Mouse (Mus musculus) C2C12 (cell line): Measurements from ENCODE around the gene Olfr520. TPM values are rescaled to one million over a fixed set of nuclear protein-coding genes. Genes with fewer than 3 reads are reported as not detected.
"Not testable (repeated sequence)": the region's sequence is repeated elsewhere in the genome, so short reads cannot be mapped to it uniquely, and the experiment has no call there.

Source experiments
- H3K27me3 ChIP-seq: one replicate; pipeline ENCODE4 v1.6.1; 2011; ENCODE audit not compliant: control insufficient read depth, insufficient read depth, insufficient read length
- H3K36me3 ChIP-seq: one replicate; pipeline ENCODE4 v1.6.1; 2011; ENCODE audit not compliant: control insufficient read depth, insufficient read depth
- H3K4me3 ChIP-seq: one replicate; pipeline ENCODE4 v1.5.1; 2011; ENCODE audit warnings: mild to moderate bottlenecking, control low read depth; ENCODE audit not compliant: poor library complexity, insufficient read depth, severe bottlenecking
- H3K79me2 ChIP-seq: one replicate; pipeline ENCODE4 v1.6.1; 2011; ENCODE audit not compliant: control insufficient read depth, insufficient read depth
- H3K79me3 ChIP-seq: one replicate; pipeline ENCODE4 v1.6.1; 2011; ENCODE audit warnings: low read depth, control low read depth
- H3ac ChIP-seq: one replicate; pipeline ENCODE3; 2011; ENCODE audit warnings: low read depth; ENCODE audit not compliant: control insufficient read depth, insufficient read length
- CEBPB ChIP-seq: IDR thresholded peaks from one replicate; pipeline ENCODE4 v1.6.1; 2011; ENCODE audit warnings: low read depth, mild to moderate bottlenecking, control low read depth, moderate library complexity
- CTCF ChIP-seq: IDR thresholded peaks from one replicate; pipeline ENCODE4 v1.5.1; 2011; ENCODE audit not compliant: control insufficient read depth, insufficient read depth, insufficient read length
- FOSL1 ChIP-seq: IDR thresholded peaks from one replicate; pipeline ENCODE4 v1.8.0; 2011; ENCODE audit warnings: mild to moderate bottlenecking, low read length; ENCODE audit not compliant: poor library complexity, insufficient read depth, severe bottlenecking
- MAX ChIP-seq: IDR thresholded peaks from one replicate; pipeline ENCODE4 v1.6.1; 2011; ENCODE audit warnings: mild to moderate bottlenecking, control low read depth
- MYOD1 ChIP-seq: IDR thresholded peaks from one replicate; pipeline ENCODE4 v1.6.1; 2011; ENCODE audit warnings: low read depth; ENCODE audit not compliant: control insufficient read depth, insufficient read length
- MYOG ChIP-seq: IDR thresholded peaks from one replicate; pipeline ENCODE4 v1.6.1; 2011; ENCODE audit not compliant: control insufficient read depth, insufficient read length; ENCODE audit errors: extremely low read depth
- USF1 ChIP-seq: IDR thresholded peaks from one replicate; pipeline ENCODE4 v1.6.1; 2011; ENCODE audit warnings: low read depth, mild to moderate bottlenecking, control low read depth, moderate library complexity
- polyA plus RNA-seq: library from polyadenylated mRNA; unstranded; fragments of >200 nt; fragmentation: generic; extraction: Trizol; gene quantifications from one replicate; pipeline ENCODE4 v1.2.1, GENCODE M21; 2012; ENCODE audit warnings: missing spikeins

Gene Olfr520
- polyA plus RNA-seq, 1 experiment, result not detected

DNA sequence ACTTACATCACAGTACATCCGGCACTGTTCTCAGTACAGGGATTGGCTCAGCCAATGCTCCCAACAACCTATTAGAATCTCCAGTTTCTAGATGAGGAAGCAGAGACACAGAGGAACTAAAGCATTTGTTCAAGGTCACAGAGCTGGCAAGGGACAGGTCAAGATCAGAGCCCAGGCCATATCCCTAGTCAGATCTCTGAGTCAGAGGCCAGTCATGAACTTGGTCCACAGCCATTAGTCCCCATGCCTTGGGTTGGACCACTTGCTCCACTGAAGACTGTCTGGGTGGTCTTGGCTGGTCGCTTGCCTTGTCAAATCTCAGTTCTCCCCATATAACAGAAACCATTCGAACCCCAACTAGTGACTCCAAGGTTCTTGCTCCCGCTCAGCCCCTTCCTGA, 17.6 kb upstream of the Olfr520 start:
- H3K4me3 ChIP-seq, result no peak overlapping the region
- no peaks in the 10 kb centered on the region for H3K79me3 ChIP-seq
- peaks cover 22% of the 10 kb centered on the region for H3K27me3 ChIP-seq
- no peaks in the 10 kb centered on the region for H3K36me3 ChIP-seq
- no peaks in the 10 kb centered on the region for H3K79me2 ChIP-seq
- TF ChIP-seq CEBPB (no peak), CTCF (no peak), MYOD1 (no peak), MAX (no peak), FOSL1 (no peak), USF1 (no peak), MYOG (no peak)
- H3ac ChIP-seq, result no peak overlapping the region

DNA sequence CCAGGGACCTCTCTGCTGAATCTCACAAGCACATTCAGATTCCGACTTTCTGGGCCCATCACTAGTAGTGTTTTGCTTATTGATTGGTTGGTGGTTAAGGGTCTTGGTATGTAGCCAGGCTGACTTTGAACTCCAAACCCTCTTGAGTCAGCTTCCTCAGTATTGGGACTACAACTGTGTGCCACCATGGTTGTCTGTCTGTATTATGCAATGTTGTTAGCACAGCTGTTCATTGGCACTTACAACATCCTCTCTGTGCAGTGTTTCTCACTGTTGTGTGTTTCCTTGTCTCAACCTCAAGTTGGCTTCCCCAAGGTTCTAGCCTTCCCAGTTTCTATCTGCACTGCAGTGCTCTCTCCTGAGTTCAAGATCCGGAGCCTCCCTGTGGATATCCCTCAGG, 13.5 kb upstream of the Olfr520 start:
- Histone ChIP-seq H3K36me3 (no peaks in the 10 kb centered on the region), H3K79me2 (no peaks in the 10 kb centered on the region), H3K27me3 (peaks cover 13% of the 10 kb centered on the region), H3K4me3 (no peak overlapping the region), H3K79me3 (no peaks in the 10 kb centered on the region), H3ac (no peak overlapping the region)
- no peak for TF ChIP-seq MAX
- no peak for TF ChIP-seq USF1
- TF ChIP-seq MYOG, result no peak
- no peak for TF ChIP-seq MYOD1

DNA sequence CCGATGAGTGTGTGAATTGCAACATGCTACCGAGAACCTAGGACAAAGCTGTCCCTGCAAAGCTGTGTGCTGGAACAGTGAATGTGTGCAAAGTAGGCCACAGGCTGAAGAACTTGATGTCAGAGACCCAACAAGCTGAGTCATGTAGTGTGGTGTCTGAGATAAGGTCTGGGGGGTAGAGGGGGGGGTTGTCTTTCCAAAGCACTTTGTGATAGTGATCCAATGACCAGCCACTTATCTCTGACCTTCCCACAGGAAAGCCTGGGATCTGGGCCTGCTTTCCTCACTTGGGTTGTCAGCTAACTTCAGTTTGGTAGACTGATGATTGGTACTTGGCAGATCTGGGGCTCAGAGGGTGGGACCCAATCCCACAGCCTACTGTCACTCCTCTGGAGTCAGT, 4.5 kb downstream of the Olfr520 start:
- Histone ChIP-seq H3K27me3 (peaks cover 10% of the 10 kb centered on the region), H3K79me2 (no peaks in the 10 kb centered on the region), H3K79me3 (no peaks in the 10 kb centered on the region), H3ac (no peak overlapping the region), H3K4me3 (no peak overlapping the region), H3K36me3 (no peaks in the 10 kb centered on the region)
- TF ChIP-seq MAX, result no peak
- TF ChIP-seq CTCF, result no peak
- no peak for TF ChIP-seq FOSL1
- no peak for TF ChIP-seq MYOG
- no peak for TF ChIP-seq MYOD1
- no peak for TF ChIP-seq USF1
- TF ChIP-seq CEBPB, result no peak

DNA sequence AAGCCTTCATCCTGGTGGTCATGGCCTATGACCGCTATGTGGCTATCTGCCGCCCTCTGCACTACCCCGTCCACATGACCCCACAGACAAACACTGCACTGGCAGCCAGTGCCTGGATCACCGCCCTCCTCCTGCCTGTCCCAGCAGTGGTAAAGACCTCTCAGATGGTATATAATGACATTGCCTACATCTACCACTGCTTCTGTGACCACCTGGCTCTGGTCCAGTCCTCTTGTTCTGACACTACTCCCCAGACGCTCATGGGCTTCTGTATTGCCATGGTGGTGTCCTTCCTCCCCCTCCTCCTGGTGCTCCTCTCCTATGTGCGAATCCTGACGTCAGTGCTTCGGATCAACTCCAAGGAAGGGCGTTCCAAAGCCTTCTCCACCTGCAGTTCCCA, 5.4 kb downstream of the Olfr520 start:
- not testable (repeated sequence) for H3K79me3 ChIP-seq, H3K36me3 ChIP-seq, H3K4me3 ChIP-seq, H3K79me2 ChIP-seq, H3ac ChIP-seq
- H3K27me3 ChIP-seq, result peaks cover 10% of the 10 kb centered on the region

DNA sequence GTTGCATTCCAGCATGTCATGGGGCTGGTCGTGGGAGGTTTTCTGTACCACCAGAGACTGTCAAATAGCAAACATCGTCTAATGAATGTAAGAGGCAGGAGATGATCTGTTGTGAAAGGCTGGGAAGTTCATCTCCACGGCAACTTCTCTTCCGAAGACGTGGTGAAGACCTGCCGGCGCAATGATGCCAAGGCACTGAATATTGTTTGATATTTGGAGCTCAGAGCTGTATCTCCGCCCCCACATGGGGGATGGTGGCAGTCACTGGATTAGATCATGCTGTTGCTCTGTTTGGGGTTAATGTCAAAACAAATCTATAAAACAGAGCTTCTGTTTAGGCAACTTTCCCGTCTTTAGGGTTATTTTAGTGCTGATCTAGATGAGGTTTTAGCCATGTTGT, 9.2 kb downstream of the Olfr520 start:
- no peaks in the 10 kb centered on the region for H3K79me2 ChIP-seq
- H3K36me3 ChIP-seq, result no peaks in the 10 kb centered on the region
- H3K4me3 ChIP-seq, result no peak overlapping the region
- H3K27me3 ChIP-seq, result peaks cover 13% of the 10 kb centered on the region
- H3K79me3 ChIP-seq, result no peaks in the 10 kb centered on the region
- no peak for TF ChIP-seq MYOD1
- no peak for TF ChIP-seq FOSL1
- TF ChIP-seq CTCF, result no peak
- TF ChIP-seq CEBPB, result no peak
- no peak for TF ChIP-seq MAX
- TF ChIP-seq MYOG, result no peak
- TF ChIP-seq USF1, result no peak
- no peak overlapping the region for H3ac ChIP-seq

DNA sequence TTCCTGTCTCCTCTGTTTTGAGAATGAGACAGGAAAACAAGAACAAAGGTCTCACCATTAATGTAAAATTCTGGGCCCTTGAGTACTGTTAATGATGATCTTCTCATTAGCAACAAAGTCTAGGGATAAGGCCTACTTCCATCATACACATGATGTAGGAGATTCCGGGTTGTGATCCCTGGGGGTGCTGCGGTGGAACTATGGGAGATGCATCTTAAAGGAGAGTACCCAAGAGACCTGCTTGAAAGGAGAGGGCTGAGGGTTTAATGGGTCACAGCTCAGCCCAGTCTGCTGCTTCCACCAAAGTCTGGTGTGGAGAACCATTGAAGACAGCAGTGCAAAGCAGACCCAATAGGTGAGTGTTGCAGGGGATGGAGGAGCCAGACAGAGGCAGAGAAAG, 33.1 kb downstream of the Olfr520 start, which contains the start of gene Olfr521:
Olfr521 (plus strand) TSS at position 301 of the 400 bp plus-strand sequence.
- Histone ChIP-seq H3K79me3 (no peaks in the 10 kb centered on the region), H3K27me3 (peaks cover 3% of the 10 kb centered on the region), H3K4me3 (no peak within 1 kb of the TSS), H3ac (no peak within 1 kb of the TSS), H3K79me2 (no peaks in the 10 kb centered on the region), H3K36me3 (no peaks in the 10 kb centered on the region)
- TF ChIP-seq MAX (no peak), FOSL1 (no peak), MYOD1 (no peak), USF1 (no peak), CEBPB (no peak), MYOG (no peak), CTCF (no peak)
